Mouse (Mus musculus) ovary, postnatal 36 days (tissue): ENCODE measurements around the gene Pgpep1l.
"Not testable (repeated sequence)": the region's sequence is repeated elsewhere in the genome, so short reads cannot be mapped to it uniquely, and the experiment has no call there.

Experiments
- DNase-seq: peaks from one replicate; pipeline ENCODE4 v3.0.0; 2022; ENCODE audit warnings: low spot score, mixed read lengths

Gene Pgpep1l

GRCm38 (mm10) chr7:68282304-68283132 is 18.5 kb upstream of the Pgpep1l start:
- DNase-seq: no peak

- no peak for DNase-seq
These were observed 17.3 kb upstream of the Pgpep1l start for GRCm38 (mm10) chr7:68281341-68281740.

- DNase-seq: no peak
These were observed 16.4 kb upstream of the Pgpep1l start for GRCm38 (mm10) chr7:68280352-68280869.

GRCm38 (mm10) chr7:68279481-68279880 is 15.4 kb upstream of the Pgpep1l start:
- no peak for DNase-seq

GRCm38 (mm10) chr7:68278908-68279307 is 14.9 kb upstream of the Pgpep1l start:
- no peak for DNase-seq

GRCm38 (mm10) chr7:68278385-68278784 is 14.4 kb upstream of the Pgpep1l start:
- DNase-seq: no peak

GRCm38 (mm10) chr7:68277897-68278270 is 13.9 kb upstream of the Pgpep1l start:
- no peak for DNase-seq

GRCm38 (mm10) chr7:68277054-68277896 is 13.2 kb upstream of the Pgpep1l start:
- no peak for DNase-seq

GRCm38 (mm10) chr7:68275838-68276731 is 12.1 kb upstream of the Pgpep1l start:
- peak; percentile 16 for DNase-seq

- DNase-seq: not testable (repeated sequence)
These were observed 11.4 kb upstream of the Pgpep1l start for GRCm38 (mm10) chr7:68275445-68275837.

- DNase-seq: no peak
These were observed 10.9 kb upstream of the Pgpep1l start for GRCm38 (mm10) chr7:68274951-68275350.

GRCm38 (mm10) chr7:68274218-68274617 is 10.2 kb upstream of the Pgpep1l start:
- no peak for DNase-seq

- DNase-seq: no peak
These were observed 9.5 kb upstream of the Pgpep1l start, which contains the start of gene Fam169b for GRCm38 (mm10) chr7:68273515-68273914. TSS of gene Fam169b (plus strand) at chr7:68273839.

GRCm38 (mm10) chr7:68272607-68273006 is 8.6 kb upstream of the Pgpep1l start:
- DNase-seq: no peak

GRCm38 (mm10) chr7:68271816-68272215 is 7.8 kb upstream of the Pgpep1l start:
- DNase-seq: no peak

- no peak for DNase-seq
These were observed 6.5 kb upstream of the Pgpep1l start for GRCm38 (mm10) chr7:68270551-68270950.

GRCm38 (mm10) chr7:68266691-68267090 is 2.7 kb upstream of the Pgpep1l start:
- DNase-seq: no peak

GRCm38 (mm10) chr7:68265391-68265790 is 1.4 kb upstream of the Pgpep1l start:
- DNase-seq: no peak

GRCm38 (mm10) chr7:68264531-68264930 is 498 bp upstream of the Pgpep1l start:
- DNase-seq: peak; percentile 49

- DNase-seq: no peak
These were observed 546 bp downstream of the Pgpep1l start for GRCm38 (mm10) chr7:68263346-68264027.

GRCm38 (mm10) chr7:68262612-68263200 is 1.3 kb downstream of the Pgpep1l start:
- DNase-seq: no peak
